Mouse (Mus musculus) neural tube, embryonic 12.5 days (tissue): ENCODE data around the gene Cd9. TPM values are rescaled to one million over a fixed set of nuclear protein-coding genes. Genes with fewer than 3 reads are reported as not detected.
A peak's percentile ranks its signal among the peaks of the same experiment; 100 is the strongest.

Experiments used
- ATAC-seq: fragments of 200-750 bp; cut with Nextera tagmentation; 2 replicates; pipeline ENCODE4 v1.8.0; 2017; ENCODE audit warnings: low read depth, mild to moderate bottlenecking, moderate TSS enrichment, moderate library complexity; ENCODE audit not compliant: low FRiP score
- H3K27ac ChIP-seq: fragments of 300-500 bp; sonication (generic); 2 replicates; pipeline ENCODE4 v1.5.1; 2016
- H3K27me3 ChIP-seq: fragments of 300-500 bp; sonication (generic); replicated peaks from 2 replicates; pipeline ENCODE4 v1.6.1; 2016; ENCODE audit warnings: mild to moderate bottlenecking
- H3K36me3 ChIP-seq: fragments of 300-500 bp; sonication (generic); 2 replicates; pipeline ENCODE4 v1.6.1; 2016; ENCODE audit warnings: mild to moderate bottlenecking
- H3K4me1 ChIP-seq: fragments of 300-500 bp; sonication (generic); 2 replicates; pipeline ENCODE4 v1.6.1; 2016
- H3K4me2 ChIP-seq: fragments of 300-500 bp; sonication (generic); replicated peaks from 2 replicates; pipeline ENCODE4 v1.6.1; 2016; ENCODE audit warnings: mild to moderate bottlenecking
- H3K4me3 ChIP-seq: fragments of 300-500 bp; sonication (generic); 2 replicates; pipeline ENCODE4 v1.5.1; 2016
- H3K9ac ChIP-seq: fragments of 300-500 bp; sonication (generic); 2 replicates; pipeline ENCODE4 v1.6.1; 2016; ENCODE audit warnings: mild to moderate bottlenecking
- H3K9me3 ChIP-seq: fragments of 300-500 bp; sonication (generic); 2 replicates; pipeline ENCODE4 v1.6.1; 2016; ENCODE audit warnings: mild to moderate bottlenecking
- WGBS: fragments of 180-500 bp; shearing (Covaris S2); methylation state at CpG from one replicate; pipeline ENCODE4 v1.1.7; 2016; 5-methylcytosine and 5-hydroxymethylcytosine counted together
- polyA plus RNA-seq: library from polyadenylated mRNA; unstranded; fragments of >200 nt; fragmentation: Nextera tagmentation; extraction: Ambion mirVana; gene quantifications from 2 replicates; pipeline ENCODE4 v1.2.1, GENCODE M21; 2016

Gene Cd9
- polyA plus RNA-seq, 1 experiment from 2014 or later: 51.1 TPM

DNA sequence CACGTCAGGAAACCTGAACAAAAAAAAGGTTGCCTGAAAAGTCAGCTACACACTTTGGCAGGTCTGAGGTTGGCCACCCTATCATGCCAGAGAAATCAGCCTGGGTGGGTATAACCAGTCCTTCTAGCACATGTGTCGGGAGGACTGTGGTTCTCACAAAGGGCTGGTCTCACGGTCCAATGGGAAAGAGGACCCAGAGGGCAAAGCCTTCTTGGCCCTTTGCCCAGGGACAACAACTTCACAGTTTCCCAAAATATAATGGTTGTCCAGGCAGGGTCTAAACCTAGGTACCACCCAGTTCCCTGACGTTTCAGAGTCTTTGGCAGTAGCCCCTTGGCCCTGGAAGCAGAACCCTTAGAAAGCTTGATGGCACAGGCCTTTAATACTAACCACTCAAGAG, 25.4 kb downstream of the Cd9 start:
- peaks cover 13% of the 10 kb centered on the region for H3K4me1 ChIP-seq
- H3K27me3 ChIP-seq: no peaks in the 10 kb centered on the region
- H3K9ac ChIP-seq: no peak overlapping the region
- no peak overlapping the region for H3K27ac ChIP-seq
- H3K4me3 ChIP-seq: no peak overlapping the region
- WGBS: 84% methylated on average over 4 of the region's 4 CpGs
- H3K36me3 ChIP-seq: no peaks in the 10 kb centered on the region
- H3K9me3 ChIP-seq: no peaks in the 10 kb centered on the region
- no peak overlapping the region for H3K4me2 ChIP-seq
- ATAC-seq: no peak

DNA sequence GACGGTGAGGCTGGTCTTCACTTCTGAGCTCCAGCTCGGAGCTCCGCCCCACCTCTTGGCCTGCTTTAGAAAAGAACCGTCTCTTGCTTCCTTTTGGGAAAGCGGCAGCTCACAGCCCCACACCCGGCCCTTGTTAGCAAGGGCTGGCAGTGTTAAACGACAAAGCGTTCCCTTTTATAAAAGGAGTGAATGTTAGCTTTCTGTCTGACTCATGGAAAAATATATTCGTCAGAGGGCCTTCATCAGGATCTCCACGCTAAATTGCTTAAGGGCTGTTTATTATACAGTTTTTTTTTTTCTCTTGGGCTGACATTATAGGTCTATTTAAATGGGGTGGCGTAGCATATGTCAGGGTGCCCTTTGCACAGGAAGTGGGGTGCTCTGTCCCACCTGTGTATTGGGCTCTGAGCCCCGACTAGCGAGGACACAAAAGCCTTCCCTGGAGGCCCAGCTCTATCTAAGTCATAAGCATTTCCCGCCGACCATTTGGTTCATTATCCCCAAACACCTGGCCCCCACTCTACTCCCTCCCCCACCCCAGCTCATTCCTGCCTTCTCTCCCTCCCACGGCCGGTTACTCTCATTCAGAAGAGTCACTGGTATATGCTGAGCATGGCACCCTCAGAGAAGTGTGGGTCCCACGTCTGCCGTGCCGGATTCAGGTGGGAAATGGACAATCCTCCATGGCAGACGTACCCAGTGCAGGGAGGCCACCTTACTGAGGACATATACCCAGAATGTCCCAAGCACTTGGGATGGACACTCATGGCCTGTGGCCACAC, 26.2 kb downstream of the Cd9 start:
- no peaks in the 10 kb centered on the region for H3K36me3 ChIP-seq
- WGBS: 63% methylated on average over 21 of the region's 21 CpGs
- H3K9me3 ChIP-seq: no peaks in the 10 kb centered on the region
- H3K9ac ChIP-seq: no peak overlapping the region
- H3K27ac ChIP-seq: no peak overlapping the region
- ATAC-seq: no peak
- no peaks in the 10 kb centered on the region for H3K27me3 ChIP-seq
- H3K4me1 ChIP-seq: peaks cover 13% of the 10 kb centered on the region
- H3K4me2 ChIP-seq: no peak overlapping the region
- H3K4me3 ChIP-seq: no peak overlapping the region

DNA sequence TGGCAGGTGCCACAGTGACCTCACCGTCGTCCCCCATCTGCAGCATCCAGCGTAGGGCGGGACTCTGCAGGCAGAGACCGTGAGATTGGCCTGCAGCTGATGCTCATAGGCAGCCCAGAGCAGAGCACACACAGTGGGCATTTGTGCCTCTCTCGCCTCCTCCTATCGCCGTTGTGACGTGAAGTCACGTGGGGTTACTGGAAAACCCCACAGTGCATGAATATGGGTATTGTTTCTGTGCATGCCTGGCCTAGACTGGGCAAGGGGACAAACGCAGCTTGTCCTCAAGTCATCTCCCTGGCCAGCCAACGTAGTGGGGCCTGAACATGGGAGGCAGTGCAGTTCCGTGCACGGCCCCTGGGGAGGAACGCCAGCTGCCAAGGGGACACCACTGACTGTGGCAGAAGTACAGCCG, 27.3 kb downstream of the Cd9 start:
- Histone ChIP-seq H3K9me3 (no peaks in the 10 kb centered on the region), H3K4me3 (no peak overlapping the region), H3K9ac (no peak overlapping the region), H3K4me2 (no peak overlapping the region), H3K27ac (no peak overlapping the region), H3K4me1 (peaks cover 13% of the 10 kb centered on the region), H3K36me3 (no peaks in the 10 kb centered on the region), H3K27me3 (no peaks in the 10 kb centered on the region)
- ATAC-seq: peak; percentile 90
- WGBS: 65% methylated on average over 16 of the region's 16 CpGs

DNA sequence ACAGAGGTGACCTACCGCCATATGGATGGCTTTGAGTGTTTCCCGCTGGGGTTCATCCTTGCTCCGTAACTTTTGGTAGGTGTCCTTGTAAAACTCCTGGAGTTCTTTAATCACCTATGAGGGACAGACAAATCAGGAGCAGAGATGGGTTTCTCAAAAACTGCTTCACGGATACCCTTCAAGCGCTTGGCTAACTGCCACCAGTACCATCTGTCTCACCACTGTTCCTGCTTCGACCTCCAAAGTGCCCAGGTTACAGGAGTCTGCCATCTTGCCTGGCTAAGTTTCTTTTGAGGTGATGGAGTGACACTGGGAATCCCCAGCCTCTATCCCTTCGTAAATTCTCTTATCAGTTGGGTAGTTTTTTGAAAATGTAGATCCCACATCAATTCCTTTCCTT, 32.3 kb downstream of the Cd9 start:
- no peak overlapping the region for H3K9ac ChIP-seq
- H3K27me3 ChIP-seq: no peaks in the 10 kb centered on the region
- H3K36me3 ChIP-seq: no peaks in the 10 kb centered on the region
- no peaks in the 10 kb centered on the region for H3K9me3 ChIP-seq
- no peaks in the 10 kb centered on the region for H3K4me1 ChIP-seq
- H3K27ac ChIP-seq: no peak overlapping the region
- no peak overlapping the region for H3K4me2 ChIP-seq
- 93% methylated on average over 7 of the region's 7 CpGs for WGBS
- ATAC-seq: no peak
- no peak overlapping the region for H3K4me3 ChIP-seq

DNA sequence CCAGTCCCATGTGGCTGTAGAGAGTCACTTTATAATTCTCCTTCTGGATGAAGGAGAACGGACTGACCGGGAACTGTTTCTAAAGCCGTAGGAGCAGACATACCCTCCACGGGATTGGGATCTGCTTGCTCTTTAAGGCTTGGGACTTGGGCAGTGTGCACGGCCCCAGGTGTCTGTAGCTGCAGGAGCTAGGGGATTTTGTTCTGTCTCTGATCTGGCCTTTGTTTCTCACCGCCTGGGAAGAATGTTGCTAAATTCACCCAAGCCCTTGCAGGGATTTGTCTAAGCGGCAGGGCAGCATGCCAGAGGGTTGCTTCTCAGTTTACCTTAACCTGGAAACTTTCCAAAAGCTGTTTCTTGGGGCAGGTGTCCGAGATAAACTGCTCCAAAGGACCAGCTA, 32.8 kb downstream of the Cd9 start:
- no peak overlapping the region for H3K4me2 ChIP-seq
- WGBS: 80% methylated on average over 8 of the region's 8 CpGs

DNA sequence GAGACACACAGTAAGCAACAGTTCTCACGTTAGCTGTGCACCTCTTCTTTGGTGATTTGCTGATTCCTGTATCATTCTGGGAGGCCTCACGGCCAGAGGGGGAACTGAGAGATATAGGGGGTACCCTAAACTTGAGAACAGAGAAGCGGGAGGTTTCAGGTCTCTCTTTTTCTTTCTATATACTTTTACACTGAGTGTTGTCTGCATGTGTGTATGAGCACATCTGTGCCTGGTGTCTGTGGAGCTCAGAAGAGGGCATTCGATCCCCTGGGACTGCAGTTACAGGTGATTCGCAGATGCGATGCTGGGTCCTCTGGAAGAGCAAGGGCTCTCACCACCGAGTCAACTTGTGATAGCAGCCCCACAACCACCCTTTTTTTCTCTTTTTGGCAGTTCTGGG, 33.3 kb downstream of the Cd9 start:
- Histone ChIP-seq H3K27me3 (no peaks in the 10 kb centered on the region), H3K9ac (no peak overlapping the region), H3K4me3 (no peak overlapping the region), H3K9me3 (no peaks in the 10 kb centered on the region), H3K27ac (no peak overlapping the region), H3K4me1 (no peaks in the 10 kb centered on the region), H3K36me3 (no peaks in the 10 kb centered on the region), H3K4me2 (no peak overlapping the region)
- no peak for ATAC-seq
- WGBS: 89% methylated on average over 7 of the region's 7 CpGs

More for the DNA sequence above, 32.8 kb downstream of the Cd9 start:
- H3K4me1 ChIP-seq: no peaks in the 10 kb centered on the region
- H3K9me3 ChIP-seq: no peaks in the 10 kb centered on the region
- H3K9ac ChIP-seq: no peak overlapping the region
- no peak for ATAC-seq
- H3K27ac ChIP-seq: no peak overlapping the region
- H3K27me3 ChIP-seq: no peaks in the 10 kb centered on the region
- H3K36me3 ChIP-seq: no peaks in the 10 kb centered on the region
- no peak overlapping the region for H3K4me3 ChIP-seq

DNA sequence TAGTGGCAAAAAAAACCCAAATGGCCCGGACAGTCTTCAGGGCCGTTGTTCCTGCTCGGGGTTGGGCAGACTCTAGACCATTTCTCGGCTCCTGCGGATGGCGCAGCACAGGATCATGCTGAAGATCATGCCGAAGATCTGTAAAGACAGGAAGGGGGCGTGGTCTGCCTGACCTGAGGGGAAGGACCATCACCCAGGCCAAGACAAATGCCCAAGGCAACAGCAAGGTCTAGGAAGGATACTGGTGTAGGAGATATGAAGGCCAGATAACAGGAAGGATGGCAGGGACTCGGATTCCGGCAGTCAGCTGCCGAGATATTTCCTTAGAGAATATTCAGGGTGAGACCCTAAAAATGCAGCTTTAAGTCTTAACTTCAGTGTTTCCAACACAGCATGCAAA, 34.0 kb downstream of the Cd9 start:
- 89% methylated on average over 11 of the region's 11 CpGs for WGBS
- Histone ChIP-seq H3K27me3 (no peaks in the 10 kb centered on the region), H3K9ac (no peak overlapping the region), H3K4me3 (no peak overlapping the region), H3K9me3 (no peaks in the 10 kb centered on the region), H3K4me2 (no peak overlapping the region), H3K4me1 (peaks cover 3% of the 10 kb centered on the region), H3K36me3 (no peaks in the 10 kb centered on the region), H3K27ac (no peak overlapping the region)
- no peak for ATAC-seq

DNA sequence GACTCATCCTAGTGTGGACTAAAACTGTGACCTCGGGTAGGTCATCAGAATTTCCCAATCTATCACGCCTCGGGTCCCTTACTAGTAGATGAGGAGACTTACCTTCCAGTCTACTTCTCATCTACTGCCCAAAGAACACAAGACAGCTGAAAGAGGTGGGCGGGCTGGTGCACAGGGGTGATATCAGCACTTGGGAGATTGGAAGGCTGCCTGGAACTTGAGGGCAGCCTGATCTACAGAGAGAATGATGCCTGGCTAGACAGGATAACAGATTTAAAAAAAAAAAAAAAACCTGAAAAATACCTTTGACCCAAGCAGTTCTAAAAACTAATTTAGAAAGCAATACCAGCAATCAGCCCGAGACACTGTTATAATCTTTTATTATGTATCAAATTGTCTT, 34.7 kb downstream of the Cd9 start:
- no peak overlapping the region for H3K4me3 ChIP-seq
- no peak overlapping the region for H3K4me2 ChIP-seq
- ATAC-seq: no peak
- no peak overlapping the region for H3K9ac ChIP-seq
- H3K4me1 ChIP-seq: peaks cover 6% of the 10 kb centered on the region
- no peaks in the 10 kb centered on the region for H3K9me3 ChIP-seq
- H3K36me3 ChIP-seq: no peaks in the 10 kb centered on the region
- H3K27me3 ChIP-seq: no peaks in the 10 kb centered on the region
- H3K27ac ChIP-seq: no peak overlapping the region
- 92% methylated on average over 5 of the region's 5 CpGs for WGBS

DNA sequence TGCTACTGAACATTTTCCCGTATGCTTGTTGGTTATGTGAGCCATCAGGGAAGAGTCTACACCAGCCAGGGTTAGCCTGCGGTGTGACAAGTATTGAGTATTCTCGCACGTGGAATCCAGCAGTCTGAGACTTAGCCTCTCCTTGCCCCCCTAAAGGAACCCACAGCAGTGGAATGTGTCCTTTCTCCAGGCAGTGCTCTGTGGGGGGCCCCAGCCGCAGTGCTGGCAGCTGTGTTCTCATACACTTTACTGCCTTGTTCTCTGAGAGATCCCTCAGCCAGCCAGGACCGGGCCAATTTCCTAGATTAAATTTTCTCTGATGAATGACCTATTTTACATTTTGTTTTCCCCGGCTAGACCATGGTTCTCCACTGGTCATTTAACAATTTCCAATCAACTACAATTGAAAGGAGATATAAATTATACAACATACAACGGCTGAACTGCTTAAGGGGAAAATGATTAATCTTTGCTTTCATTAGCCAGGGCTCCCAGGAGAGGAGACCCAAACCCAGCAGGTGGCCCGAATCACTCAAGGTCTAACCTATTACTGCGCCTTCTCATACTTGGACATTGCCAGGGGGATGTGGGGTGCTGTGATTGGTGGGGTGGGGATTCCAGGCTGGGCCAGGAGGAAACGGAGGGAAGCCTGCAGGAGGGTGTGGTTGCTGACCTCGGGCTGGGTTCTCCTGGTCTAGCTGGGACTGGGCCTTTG, 38.6 kb downstream of the Cd9 start:
- no peaks in the 10 kb centered on the region for H3K36me3 ChIP-seq
- H3K9ac ChIP-seq: no peak overlapping the region
- WGBS: 33% methylated on average over 12 of the region's 12 CpGs
- H3K27ac ChIP-seq: no peak overlapping the region
- H3K4me1 ChIP-seq: peaks cover 6% of the 10 kb centered on the region
- no peaks in the 10 kb centered on the region for H3K9me3 ChIP-seq
- H3K27me3 ChIP-seq: no peaks in the 10 kb centered on the region
- ATAC-seq: peak; percentile 71
- no peak overlapping the region for H3K4me3 ChIP-seq
- no peak overlapping the region for H3K4me2 ChIP-seq

DNA sequence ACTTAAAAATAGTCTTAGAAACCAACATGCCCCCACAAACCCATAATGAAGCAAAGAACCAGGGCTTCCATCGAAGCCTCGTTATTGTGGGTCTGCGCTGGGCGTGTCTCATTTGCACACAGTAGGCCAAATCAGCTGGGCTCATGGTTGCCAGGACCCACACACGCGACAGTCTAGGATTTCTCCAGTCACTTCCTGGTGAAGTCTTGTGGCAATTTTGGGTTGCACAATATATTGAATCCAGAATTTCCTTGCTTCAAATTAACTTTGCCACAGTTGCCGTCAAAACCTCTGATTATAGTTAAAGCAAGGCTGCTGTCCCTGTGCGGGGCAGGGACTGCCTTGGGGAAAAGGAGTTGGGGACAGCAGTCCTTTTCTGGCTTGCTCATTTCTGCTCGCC, 39.9 kb downstream of the Cd9 start:
- no peak for ATAC-seq
- H3K36me3 ChIP-seq: no peaks in the 10 kb centered on the region
- H3K4me1 ChIP-seq: peaks cover 6% of the 10 kb centered on the region
- no peaks in the 10 kb centered on the region for H3K9me3 ChIP-seq
- H3K4me3 ChIP-seq: no peak overlapping the region
- H3K27ac ChIP-seq: no peak overlapping the region
- WGBS: 88% methylated on average over 9 of the region's 9 CpGs
- no peak overlapping the region for H3K4me2 ChIP-seq
- no peaks in the 10 kb centered on the region for H3K27me3 ChIP-seq
- H3K9ac ChIP-seq: no peak overlapping the region

DNA sequence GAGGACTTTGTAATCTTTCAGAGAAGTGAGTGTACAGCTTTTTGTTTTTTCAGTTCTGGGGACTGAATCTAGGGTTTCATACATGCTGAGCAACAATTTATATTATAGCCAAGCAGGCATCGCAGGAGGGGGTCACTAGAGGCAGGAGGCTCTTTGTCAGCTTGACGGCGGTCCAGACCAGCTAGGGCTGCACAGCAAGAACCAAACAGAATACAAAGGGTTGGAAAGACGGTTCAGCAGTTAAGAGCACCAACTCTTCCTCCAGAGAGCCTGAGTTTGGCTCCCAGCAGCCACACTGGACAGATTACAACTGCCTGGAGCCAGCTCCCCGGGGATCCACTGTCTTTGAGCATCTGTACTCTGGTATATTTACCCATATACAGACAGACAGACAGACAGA, 40.3 kb downstream of the Cd9 start:
- peaks cover 6% of the 10 kb centered on the region for H3K4me1 ChIP-seq
- H3K9ac ChIP-seq: no peak overlapping the region
- H3K4me3 ChIP-seq: no peak overlapping the region

DNA sequence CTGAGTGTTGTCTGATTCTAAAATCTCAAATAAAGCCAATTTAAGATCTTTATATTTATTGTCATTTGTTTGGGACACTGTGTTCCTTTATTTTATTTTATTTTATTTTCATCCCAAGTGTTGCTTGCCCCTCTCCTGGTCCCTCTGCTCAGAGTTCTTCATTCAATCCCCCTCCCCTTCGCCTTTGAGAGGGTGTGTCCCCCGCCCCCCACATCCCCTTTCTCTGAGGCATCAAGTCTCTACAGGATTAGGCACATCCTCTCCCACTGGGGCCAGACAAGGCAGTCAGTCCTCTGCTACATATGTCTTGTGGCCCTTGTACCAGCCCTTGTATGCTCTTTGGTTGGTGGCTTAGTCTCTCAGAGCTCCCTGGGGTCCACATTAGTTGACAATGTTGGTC, 46.9 kb downstream of the Cd9 start:
- WGBS: 68% methylated on average over 2 of the region's 2 CpGs
- H3K9me3 ChIP-seq: no peaks in the 10 kb centered on the region
- no peaks in the 10 kb centered on the region for H3K4me1 ChIP-seq
- H3K27ac ChIP-seq: no peak overlapping the region
- no peak overlapping the region for H3K4me2 ChIP-seq
- no peak for ATAC-seq
- no peaks in the 10 kb centered on the region for H3K36me3 ChIP-seq
- no peak overlapping the region for H3K4me3 ChIP-seq
- H3K27me3 ChIP-seq: no peaks in the 10 kb centered on the region
- no peak overlapping the region for H3K9ac ChIP-seq

More for the DNA sequence above, 40.3 kb downstream of the Cd9 start:
- Histone ChIP-seq H3K9me3 (no peaks in the 10 kb centered on the region), H3K36me3 (no peaks in the 10 kb centered on the region), H3K4me2 (no peak overlapping the region), H3K27ac (no peak overlapping the region), H3K27me3 (no peaks in the 10 kb centered on the region)
- ATAC-seq: no peak
- WGBS: 39% methylated on average over 5 of the region's 5 CpGs

DNA sequence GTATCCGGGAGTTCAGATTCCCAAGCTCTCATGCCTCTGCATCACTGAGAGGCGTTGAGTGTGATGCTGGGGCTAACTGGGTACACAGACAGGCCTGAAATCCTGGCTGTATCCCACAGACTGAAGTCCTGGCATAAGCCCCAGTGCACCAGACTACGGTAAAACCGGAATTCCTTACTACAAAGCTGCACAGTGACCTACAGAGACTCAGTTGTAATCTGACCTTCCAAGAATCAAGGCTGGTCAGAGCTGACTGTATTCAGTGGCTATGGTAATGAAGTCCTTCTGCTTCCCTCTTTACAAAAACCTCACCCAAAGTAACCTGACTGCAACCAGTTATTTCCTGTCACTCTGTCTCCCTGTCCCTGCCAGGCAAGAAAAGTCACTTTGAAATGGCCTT, 47.4 kb downstream of the Cd9 start:
- Histone ChIP-seq H3K27ac (no peak overlapping the region), H3K27me3 (no peaks in the 10 kb centered on the region), H3K4me1 (no peaks in the 10 kb centered on the region), H3K4me2 (no peak overlapping the region), H3K36me3 (no peaks in the 10 kb centered on the region), H3K9me3 (no peaks in the 10 kb centered on the region), H3K4me3 (no peak overlapping the region), H3K9ac (no peak overlapping the region)
- WGBS: 52% methylated on average over 4 of the region's 4 CpGs
- ATAC-seq: no peak
